Mouse (Mus musculus) c-Kit-positive CD71-positive TER-119-negative erythroid progenitor cells, embryonic 14.5 days (primary cell): ENCODE measurements at regions not wholly inside any gene's neighbourhood (a gene's known extent, or its start where the extent isn't known, plus 50 kb on each side); places are given as distances from the start of the nearest gene placed in this dataset.
A peak's percentile ranks its signal among the peaks of the same experiment; 100 is the strongest.

Experiments used
- DNase-seq: peaks from one replicate; pipeline ENCODE4 v3.0.0-alpha.2; 2013; ENCODE audit warnings: low read depth

DNA sequence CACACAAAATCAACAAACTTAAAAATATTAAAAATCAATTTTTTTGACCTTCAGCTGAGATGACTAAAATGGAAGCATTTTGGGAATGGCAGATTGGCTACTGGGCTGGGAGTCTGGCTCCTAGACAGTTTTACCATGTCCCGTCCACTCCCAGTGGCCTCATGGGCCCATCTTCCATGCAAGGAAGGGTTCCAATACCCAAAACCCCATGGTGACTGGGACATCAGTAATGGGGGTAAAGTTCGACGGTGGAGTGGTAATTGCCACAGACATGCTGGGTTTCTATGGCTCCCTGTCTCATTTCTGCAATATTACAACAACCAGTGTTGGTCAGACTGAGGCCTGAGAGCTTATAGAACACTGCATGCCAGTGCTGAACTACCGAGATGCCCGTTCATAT, 82.2 kb downstream of the Il20rb start:
- DNase-seq, result no peak

DNA sequence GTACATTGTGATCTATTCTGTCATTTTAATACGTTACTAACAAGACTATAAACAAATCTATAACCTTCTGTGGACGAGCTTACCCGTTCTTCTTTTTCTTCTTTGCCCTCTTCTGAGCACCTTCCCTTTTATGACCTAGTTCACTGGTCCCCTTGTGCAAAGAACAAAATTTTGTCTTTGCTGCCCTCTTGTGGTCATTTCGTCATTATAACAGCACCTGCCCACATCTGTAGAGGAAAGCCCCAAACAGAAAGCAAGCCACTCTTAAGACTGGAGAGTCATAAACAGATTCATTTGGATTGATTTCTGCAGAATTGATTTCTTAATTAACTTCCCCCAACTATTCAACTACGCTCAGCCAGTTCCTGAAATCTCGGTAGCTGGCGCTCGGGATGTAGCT, 86.2 kb downstream of the Il20rb start:
- DNase-seq, result peak; percentile 36

DNA sequence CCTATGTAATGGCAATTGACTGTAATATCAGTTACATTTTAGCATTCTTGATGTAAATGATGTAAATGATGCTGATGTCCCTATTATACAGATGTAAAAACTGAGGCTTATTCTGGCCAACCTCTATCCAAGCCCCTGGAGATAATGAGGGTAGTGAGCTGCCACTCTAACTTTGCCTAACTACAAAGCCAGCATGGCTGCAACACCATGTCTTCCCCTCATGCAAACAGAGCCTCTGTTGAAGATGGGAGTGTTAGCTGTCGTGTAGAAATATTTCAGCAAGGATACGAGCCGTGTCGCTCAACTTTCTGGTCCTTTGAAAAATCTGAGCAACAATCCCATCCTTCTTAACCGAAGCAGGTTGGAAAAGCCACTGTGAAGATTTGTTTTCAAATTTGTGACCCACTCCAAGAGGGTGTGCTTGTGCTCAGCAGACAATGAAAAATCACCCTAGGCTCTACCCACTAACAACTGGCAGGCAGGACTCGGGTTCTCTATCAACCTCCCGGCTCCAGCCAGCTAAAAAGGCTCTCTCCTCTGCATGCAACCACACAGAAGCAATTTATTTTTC, 90.2 kb downstream of the Il20rb start:
- DNase-seq, result no peak

DNA sequence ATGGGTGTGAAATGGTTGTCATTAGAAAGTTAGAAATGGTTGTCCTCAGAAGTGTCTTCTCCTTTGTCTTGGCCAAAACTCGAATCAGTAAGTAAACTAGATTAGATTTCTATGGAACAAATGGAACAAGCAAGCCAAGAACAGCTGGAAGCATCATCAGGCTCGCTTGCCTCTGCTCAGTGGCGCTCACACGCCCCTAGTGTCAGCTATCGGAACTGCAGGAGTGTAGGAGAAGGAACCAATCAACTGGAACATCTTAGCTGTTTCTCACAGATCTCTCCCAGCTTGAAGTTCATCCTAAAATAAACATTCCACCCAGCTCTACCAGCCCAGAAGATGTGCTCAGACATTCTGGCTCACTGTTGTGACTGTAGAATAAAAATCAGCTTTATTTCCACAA, 90.9 kb downstream of the Il20rb start:
- DNase-seq, result peak; percentile 33

DNA sequence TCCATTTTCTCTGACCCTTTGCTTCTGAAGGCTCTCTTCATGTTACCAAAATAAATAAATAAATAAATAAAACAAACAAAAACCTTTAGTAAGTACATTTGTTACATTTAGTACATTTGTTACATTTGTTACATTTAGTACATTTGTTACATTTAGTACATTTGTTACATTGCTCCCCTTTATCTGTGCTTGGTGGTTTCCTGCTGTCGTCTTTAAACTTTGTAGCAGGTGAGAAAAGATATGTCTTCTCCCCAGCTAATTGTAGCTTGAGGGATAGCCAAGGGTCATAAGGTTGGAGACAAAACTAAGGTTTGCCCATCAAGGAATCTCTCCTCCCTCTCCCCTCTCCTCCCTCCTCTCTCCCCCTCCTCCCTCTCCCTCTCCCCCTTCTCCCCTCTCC, 92.0 kb downstream of the Il20rb start:
- no peak for DNase-seq

DNA sequence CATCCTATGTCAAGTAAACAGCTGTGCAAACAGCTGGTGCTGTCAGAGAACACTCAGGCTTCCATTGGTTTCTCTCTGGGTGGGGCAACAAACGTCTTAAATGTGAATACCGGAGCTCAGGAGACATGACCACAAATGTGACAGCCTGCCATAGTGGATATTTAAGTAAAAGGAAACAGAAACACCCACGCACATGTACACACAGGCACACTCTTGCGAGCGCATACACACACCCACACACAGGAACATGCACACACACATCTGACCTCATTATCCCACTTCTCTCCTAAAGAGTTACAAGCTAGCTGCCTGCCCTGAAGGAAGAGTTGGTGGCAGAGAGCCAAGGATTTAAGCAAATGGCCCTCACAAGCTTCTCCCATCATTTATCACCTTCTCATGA, 92.4 kb downstream of the Il20rb start:
- no peak for DNase-seq

DNA sequence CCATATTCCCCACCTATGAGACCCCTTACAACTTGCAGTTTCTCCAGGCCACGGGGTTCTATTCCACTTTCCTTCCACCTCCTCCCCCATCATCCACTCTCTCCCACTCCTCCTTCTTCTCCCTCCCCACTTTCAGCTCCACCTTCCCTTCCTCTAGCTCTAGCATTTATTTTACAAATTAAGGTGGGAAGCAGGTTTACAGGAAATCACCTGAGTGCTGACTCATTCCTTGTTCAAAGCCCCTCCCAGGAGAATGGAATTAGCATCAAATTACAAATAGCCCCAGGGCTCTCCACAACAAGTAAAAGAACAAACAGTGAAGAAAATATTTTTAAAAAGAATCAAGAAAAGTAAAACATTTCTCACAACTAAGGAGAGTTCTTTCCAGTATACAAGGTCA, 94.3 kb downstream of the Il20rb start:
- DNase-seq, result no peak

DNA sequence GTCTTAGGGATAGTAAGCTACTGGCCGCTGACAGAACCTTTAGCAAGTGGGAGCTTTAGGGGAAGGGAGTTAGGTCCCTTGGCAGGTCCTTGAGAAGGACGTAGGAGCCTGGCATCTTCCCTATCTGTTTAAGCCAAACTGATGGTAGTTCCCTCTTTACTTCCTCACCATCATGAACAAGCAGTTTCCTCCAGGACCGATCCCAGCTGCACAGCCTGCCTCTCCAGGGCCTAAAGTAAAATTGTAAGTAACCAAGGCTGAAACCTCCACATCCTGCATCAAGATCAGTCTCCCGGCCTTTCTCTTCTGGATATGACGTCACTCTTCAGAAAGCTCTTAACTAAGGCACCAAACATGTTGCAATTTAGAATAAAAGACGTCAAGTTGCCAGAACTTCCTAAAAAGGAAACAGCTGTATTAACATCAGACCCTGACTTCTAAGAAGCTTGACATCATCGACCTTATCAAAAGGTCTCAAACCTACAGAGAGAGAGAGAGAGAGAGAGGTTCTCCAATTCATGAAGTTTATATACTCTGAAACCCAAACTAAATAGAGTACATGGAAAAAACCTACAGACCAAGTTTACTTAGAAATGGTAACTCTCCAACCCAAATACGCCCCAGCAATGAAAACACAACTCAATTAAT, 94.9 kb downstream of the Il20rb start:
- no peak for DNase-seq

DNA sequence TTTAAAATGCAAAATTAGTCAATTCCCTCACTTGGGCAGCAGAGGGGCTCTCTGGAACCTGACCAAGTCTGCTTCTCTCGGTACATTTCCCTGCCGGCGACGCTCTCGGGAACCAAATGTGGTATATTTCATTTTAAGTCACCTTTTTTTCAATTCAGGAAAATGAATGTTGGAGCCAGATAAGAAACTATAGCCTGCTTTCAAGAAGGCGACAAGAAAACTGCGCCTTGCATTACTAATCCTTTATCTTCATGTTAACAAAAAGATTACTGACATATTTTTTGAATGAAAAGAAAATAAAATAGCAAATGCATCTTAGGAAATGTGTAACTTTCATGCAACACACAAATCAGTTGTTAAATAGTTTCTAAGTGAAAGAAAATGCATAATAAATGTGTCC, 98.2 kb downstream of the Il20rb start:
- DNase-seq, result no peak

DNA sequence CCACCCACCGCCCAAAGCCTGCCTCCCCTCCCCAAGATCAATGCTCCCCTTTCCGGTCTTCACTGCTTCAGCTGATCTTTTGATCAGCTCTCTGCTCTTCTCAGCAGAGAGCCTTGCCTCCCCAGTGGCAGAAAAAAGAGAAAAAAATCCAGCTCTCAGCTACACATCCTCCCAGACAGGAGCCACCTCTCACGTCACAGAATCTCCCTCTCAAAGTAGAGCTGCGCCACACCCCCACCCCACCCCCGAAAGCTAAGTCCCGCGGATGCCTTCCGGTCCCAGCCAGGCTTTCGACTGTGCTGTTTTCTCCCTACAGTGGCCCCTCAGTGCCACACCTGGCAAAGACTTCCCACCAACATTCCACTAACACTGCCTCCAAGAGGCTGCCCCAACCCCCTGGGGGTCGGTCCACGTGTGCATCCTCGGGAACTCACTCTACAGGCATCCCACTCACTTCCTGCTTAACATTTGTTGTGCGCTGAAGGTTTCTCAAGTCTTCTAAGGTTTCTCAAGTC, 99.4 kb downstream of the Il20rb start:
- no peak for DNase-seq

DNA sequence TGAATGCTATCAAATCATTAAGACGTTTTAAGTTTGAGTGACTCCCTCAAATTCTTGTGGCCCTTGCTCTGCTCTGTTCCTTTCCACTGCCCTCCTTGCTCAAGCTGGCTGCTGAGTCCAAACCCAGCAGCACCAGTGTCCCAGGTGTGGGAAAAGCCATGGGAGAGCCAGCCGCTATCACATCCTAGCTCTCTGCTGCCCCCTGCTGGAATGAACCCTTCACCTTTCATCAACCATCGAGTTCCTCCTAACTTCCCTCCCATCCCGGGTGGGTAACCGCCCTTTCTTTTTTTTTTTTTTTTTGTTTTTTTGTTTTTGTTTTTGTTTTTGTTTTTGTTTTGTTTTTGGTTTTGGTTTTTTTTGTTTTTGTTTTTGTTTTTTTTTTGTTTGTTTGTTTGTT, 104.1 kb downstream of the Il20rb start:
- peak; percentile 32 for DNase-seq

DNA sequence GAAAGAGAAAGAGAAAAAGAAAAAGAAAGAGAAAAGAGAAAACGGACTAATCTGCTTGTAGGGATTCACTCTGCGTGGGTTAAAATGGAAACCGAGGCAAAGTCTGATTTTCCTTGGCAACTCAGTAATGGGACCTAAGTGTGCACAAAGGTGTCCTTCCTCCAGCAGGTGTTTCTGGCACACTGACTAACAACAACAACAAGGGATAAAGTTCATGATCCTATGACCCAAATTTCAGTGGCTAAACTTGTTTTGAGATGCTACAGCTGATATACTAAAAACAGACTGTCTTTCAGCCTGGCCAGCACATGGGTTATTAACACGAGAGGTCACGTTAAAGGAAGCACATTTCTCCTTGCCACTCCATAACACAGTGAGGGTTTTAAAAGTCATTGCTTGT, 116.7 kb downstream of the Il20rb start:
- no peak for DNase-seq

DNA sequence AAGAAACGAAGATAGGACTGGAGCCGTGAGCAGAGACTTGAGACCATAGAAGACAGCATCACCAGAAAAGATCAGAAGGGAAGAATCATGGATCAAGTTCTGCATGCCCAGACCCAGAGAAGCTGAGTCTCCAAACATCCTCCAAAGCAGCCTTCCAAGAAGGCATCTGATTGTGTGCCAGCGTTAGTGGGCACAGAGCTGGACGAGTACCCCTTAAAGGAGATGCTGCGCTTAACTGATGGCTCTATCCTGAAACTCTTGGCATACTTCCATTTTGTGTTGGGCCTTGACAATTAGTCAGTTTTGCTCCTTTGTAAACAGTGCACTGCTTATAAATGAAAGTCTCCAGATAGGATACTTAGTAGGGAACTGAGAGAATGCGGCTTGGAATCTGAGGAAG, 119.8 kb downstream of the Il20rb start:
- no peak for DNase-seq

DNA sequence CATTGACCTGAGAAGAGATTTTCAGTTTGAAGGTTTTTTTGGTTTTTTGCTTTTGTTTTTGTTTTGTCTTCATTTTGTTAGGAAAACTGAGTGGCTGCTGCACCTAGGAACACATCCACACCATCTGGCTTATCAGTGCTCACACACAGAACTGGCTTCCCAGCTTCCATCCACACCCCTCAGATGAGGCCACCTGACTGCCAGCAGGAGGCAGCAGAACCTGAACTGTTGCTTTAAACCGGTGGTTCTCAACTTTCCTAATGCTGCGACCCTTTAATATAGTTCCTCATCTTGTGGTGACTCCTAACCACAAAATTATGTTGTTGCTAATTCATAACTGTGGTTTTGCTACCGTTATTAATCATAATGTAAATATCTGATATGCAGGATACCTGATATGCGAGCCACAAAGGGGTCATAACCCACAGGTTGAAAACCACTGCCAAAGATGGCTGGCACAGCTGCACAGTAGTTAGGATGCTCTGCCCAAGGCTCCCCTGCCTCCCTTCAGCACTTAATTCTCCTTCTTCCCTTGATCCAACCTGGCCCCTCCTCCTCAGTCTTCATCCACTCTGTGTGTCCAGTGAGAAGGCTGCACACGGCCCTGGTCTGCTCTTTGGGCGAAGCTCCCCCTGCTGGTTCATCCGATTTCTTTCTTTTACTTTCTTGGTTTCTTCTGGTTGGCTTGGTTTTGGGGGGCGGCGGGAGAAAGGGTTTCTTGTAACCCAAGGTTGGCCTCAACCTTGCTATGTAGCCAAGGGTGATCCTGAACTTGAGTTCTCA, 126.5 kb downstream of the Il20rb start:
- peak; percentile 10 for DNase-seq

DNA sequence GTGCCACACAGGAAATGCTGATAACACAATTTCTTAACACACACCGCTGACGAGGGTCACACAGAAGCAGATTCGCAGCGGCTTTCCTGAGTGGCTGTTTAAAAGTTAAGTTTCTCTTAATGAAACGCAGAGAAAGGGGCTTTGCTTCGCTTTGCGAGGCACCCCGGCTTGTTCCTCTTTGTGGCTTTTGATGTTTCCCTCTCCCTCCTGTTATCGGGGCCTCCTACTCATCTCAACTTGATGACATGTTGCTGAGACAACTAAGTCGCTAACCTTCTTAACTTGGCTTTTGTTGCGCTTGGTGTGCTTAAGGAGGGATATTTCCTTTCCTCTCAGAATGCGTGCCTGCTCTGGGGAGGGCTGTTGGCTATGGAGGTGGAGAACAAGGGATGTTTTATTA, 129.0 kb downstream of the Il20rb start:
- no peak for DNase-seq

DNA sequence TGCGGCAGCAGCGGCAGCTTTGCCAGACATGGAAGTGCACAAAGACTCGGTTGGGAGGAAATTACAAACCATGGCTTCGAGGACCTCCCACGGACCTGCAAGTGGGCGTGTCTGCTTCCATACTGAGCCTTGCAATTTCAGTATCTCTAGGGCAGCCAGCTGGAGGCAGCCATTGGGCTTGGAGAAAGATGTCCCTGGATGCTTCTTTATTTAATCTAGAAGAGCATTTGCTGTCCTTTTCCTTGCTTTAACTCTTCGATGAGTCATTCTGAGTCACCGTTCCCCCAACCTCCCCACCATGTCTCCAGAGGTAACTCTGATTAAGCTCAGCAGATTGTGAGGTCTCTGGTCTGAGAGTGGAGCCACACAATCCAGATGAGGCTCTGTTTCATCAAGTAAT, 145.8 kb downstream of the Il20rb start:
- no peak for DNase-seq

DNA sequence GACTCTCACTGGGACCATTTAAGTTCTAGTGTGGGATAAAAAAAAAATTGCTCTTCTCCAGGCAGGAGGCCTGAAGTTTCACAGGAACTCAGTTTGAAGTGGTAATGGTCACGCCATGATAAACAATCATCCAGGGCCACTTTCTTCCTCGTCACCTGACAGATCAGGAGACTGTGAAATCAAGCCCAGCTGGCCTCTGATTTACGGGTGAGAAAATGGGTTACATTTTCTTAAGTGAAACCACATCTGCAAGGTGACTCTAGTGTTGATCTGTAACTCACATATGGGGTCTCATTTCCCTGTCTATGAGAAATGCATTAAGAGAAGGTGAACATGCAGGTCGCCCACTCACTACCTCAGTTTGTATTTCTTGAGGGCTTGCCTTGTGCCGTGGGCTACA, 178.8 kb downstream of the Il20rb start:
- DNase-seq, result no peak

DNA sequence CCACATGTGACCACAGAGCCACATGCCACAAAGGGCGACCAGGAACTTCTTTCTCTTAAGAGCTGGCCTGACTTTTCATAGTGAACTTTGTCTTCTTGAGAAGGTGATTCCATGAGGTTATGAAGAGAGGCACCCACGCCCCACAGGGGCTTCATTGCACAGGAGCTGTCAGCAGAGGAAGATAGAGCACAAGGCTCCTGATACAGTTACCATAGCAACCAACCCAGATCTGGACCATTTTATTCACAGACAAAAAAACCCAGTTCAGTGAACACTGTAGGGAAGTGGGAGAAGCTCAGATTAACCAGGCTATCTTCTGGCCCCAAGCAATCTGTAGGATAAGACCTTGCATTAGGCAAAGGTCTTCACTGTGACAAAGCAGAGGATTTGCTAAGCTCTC, 179.2 kb downstream of the Il20rb start:
- no peak for DNase-seq

DNA sequence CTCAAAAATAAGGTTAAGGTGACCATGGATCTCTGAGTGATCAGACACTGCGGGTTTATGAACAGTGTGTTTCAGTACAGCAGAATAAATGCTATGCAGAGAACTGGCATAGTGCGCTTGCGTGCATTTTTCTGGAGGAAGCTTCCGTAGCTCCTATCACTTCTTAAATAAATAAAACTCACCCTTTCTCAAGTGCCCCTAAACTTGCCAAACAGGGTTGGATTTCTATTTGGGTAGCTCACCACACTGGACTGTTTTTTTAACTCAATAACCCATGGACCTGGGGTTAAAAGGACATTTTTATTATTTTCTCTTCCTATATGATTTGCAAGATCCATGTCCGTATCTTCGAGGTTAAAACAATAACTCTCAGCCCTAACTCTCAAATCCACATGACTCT, 182.8 kb downstream of the Il20rb start:
- no peak for DNase-seq

DNA sequence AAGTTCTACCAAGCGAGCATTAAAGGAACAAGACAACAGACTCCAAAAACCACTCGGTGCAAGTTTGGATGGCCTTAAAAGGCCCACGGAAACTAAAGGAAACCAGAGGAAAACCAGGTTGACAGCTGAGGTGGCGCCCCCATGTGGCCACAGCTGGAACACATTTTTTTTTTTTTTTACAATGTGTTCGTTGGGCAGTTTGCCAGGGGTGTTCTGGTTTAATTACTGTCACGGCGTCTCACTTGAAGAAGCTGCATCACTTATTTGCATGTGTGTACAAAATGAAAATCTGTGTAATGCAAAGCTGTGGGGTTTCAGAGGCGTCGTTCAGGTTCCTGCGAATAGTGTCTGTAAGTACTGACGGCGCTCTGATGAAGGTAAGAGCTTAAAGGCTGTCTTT, 185.0 kb downstream of the Il20rb start:
- no peak for DNase-seq

DNA sequence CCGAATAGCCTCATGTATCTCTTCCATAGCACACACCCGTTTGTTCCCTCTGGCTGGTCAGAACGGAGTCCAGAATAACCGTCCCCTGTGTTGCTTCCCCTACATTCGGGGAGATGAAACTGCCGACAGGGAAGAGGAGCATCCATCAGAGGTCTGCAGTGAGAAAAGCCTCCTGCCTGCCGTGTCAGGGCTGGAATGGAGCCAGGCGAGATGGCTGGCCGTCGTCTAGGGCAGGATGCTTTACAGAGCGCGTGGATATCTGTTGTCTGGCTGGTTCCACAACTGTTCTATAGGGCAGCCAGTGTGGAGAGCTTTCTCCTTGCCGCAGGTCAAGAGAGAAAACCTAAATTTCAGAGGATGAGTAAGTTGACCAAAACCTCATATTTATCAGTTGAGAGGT, 209.2 kb downstream of the Il20rb start:
- no peak for DNase-seq

DNA sequence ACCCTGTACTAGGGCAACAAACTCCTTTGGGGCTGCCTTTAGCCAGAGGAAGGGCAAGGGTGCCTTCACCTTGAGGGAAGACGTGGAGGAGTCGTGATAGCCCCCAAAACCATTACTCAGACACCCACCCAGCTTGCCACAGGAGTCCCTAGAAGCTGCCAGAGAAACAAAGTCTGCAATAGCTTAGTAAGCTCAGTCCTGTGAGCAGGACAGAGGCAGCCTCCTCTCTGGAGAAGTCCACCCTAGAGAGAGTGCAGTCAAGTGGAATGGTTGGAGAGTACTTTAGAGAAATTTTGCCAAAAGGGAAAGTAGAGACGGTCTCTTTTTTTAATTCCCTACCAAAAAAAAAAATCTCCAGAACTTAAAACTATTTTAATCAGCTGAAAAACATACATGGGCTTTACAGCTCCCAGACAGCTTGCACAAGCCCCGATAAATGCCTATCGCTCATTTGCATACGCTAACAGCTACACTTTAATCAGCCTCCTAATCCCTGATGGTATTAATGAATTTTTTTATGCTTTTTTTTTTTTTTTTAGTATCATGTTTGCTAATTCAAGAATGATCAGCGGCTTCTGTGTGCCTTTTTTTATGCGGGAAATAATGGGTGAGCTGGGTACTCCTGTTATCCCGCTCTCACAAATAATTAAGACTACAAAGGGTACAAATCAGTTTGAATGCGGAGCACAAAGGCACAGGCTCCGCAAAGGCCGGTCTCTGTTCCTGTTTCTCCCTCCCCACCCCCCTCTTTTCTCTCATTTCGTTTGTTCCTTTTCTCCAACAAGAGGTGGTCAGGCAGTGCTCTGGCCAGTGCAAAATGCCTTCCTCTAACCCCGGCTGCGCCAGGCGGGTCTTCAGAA, 219.8 kb downstream of the Il20rb start:
- no peak for DNase-seq

DNA sequence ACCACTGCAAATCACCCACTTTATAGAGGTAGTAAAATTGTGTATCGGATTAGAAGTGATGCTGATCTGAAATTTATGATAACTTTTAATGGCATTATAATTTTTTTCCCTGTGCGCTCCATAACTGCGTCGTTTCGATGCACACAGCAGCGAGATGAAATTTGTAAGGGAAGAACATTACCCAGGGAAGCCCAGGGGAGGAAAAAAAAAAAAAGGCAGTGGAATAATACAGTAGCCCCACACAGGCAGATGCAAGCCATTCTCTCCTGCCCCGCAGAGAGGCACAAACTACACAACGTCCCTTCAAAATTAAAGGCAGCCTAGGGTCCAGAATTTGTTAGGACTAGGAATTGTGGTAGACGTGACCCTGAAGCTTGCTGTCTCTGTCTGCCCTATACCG, 234.2 kb downstream of the Il20rb start:
- DNase-seq, result no peak
